Mouse (Mus musculus): Measurements from ENCODE around the gene Matn4. TPM values are rescaled to one million over a fixed set of nuclear protein-coding genes. Genes with fewer than 3 reads are reported as not detected.

The Matn4 gene
- not detected for polyA plus RNA-seq (2017; shearing (Covaris generic))

GRCm38 (mm10) chr2:164405060-164405459 lies at the start of gene Matn4:
Gene Matn4 (minus strand): TSS chr2:164405160.

GRCm38 (mm10) chr2:164443460-164444000 lies 38.6 kb upstream of the Matn4 start, which contains the start of gene Sdc4:
Gene Sdc4 (minus strand): TSS chr2:164443887.

GRCm38 (mm10) chr2:164402906-164403305 lies 2.1 kb downstream of the Matn4 start, which contains the start of gene Rbpjl:
Gene Rbpjl (plus strand): TSS chr2:164403141.

GRCm38 (mm10) chr2:164389020-164389419 lies 15.9 kb downstream of the Matn4 start, which contains the start of gene Slpi:
Gene Slpi (minus strand): TSS chr2:164389095.

Other genes starting within 250 kb of the Matn4 start
- gene Kcns1, start 234.0 kb downstream of the Matn4 start, polyA plus RNA-seq (2017; shearing (Covaris generic)) = not detected
- gene Wfdc5, start 222.4 kb downstream of the Matn4 start, polyA plus RNA-seq (2017; shearing (Covaris generic)) = not detected
- gene Wfdc12, start 214.6 kb downstream of the Matn4 start, polyA plus RNA-seq (2017; shearing (Covaris generic)) = not detected
- gene Wfdc15a, start 205.0 kb downstream of the Matn4 start, polyA plus RNA-seq (2017; shearing (Covaris generic)) = not detected
- not detected for gene Wfdc15b, start 183.5 kb downstream of the Matn4 start, polyA plus RNA-seq (2017; shearing (Covaris generic))
- not detected for gene Svs2, start 166.7 kb downstream of the Matn4 start, polyA plus RNA-seq (2017; shearing (Covaris generic))
- gene Svs3b, start 148.5 kb downstream of the Matn4 start, polyA plus RNA-seq (2017; shearing (Covaris generic)) = not detected
- gene Svs4, start 126.7 kb downstream of the Matn4 start, polyA plus RNA-seq (2017; shearing (Covaris generic)) = not detected
- gene Svs3a, start 115.9 kb downstream of the Matn4 start, polyA plus RNA-seq (2017; shearing (Covaris generic)) = not detected
- not detected for gene Svs6, start 88.4 kb downstream of the Matn4 start, polyA plus RNA-seq (2017; shearing (Covaris generic))
- gene Svs5, start 72.4 kb downstream of the Matn4 start, polyA plus RNA-seq (2017; shearing (Covaris generic)) = not detected
- 9.0 TPM for gene Slpi, start 16.1 kb downstream of the Matn4 start, polyA plus RNA-seq (2017; shearing (Covaris generic))
- not detected for gene Rbpjl, start 2.0 kb downstream of the Matn4 start, polyA plus RNA-seq (2017; shearing (Covaris generic))
- gene Sdc4, start 38.7 kb upstream of the Matn4 start, polyA plus RNA-seq (2017; shearing (Covaris generic)) = 0.64 TPM
- 81.1 TPM for gene Sys1, start 51.8 kb upstream of the Matn4 start, polyA plus RNA-seq (2017; shearing (Covaris generic))
- gene Gm20458, start 55.8 kb upstream of the Matn4 start, polyA plus RNA-seq (2017; shearing (Covaris generic)) = 6.5 TPM
- gene Trp53tg5, start 68.6 kb upstream of the Matn4 start, polyA plus RNA-seq (2017; shearing (Covaris generic)) = not detected
- gene Dbndd2, start 80.9 kb upstream of the Matn4 start, polyA plus RNA-seq (2017; shearing (Covaris generic)) = 2.6 TPM
- 16.2 TPM for gene Pigt, start 92.4 kb upstream of the Matn4 start, polyA plus RNA-seq (2017; shearing (Covaris generic))
- gene Wfdc2, start 157.3 kb upstream of the Matn4 start, polyA plus RNA-seq (2017; shearing (Covaris generic)) = not detected
- not detected for gene Spint3, start 168.3 kb upstream of the Matn4 start, polyA plus RNA-seq (2017; shearing (Covaris generic))
- gene Wfdc6a, start 180.3 kb upstream of the Matn4 start, polyA plus RNA-seq (2017; shearing (Covaris generic)) = not detected
- not detected for gene Eppin, start 188.4 kb upstream of the Matn4 start, polyA plus RNA-seq (2017; shearing (Covaris generic))
- gene Wfdc6b, start 208.4 kb upstream of the Matn4 start, polyA plus RNA-seq (2017; shearing (Covaris generic)) = not detected
- not detected for gene Wfdc8, start 208.5 kb upstream of the Matn4 start, polyA plus RNA-seq (2017; shearing (Covaris generic))
- not detected for gene Wfdc16, start 233.6 kb upstream of the Matn4 start, polyA plus RNA-seq (2017; shearing (Covaris generic))